Mouse (Mus musculus): ENCODE measurements around the gene Ankrd24.

The Ankrd24 gene

GRCm38 (mm10) chr10:81628390-81628789, at the start of gene Ankrd24:
Ankrd24 (plus strand) TSS chr10:81628540.
- no peak for DNase-seq

GRCm38 (mm10) chr10:81579967-81580366, 48.4 kb upstream of the Ankrd24 start:
- DNase-seq, result no peak

GRCm38 (mm10) chr10:81580441-81581070, 47.8 kb upstream of the Ankrd24 start:
- peak; percentile 31 for DNase-seq

- no peak for DNase-seq
These were observed 45.0 kb upstream of the Ankrd24 start for GRCm38 (mm10) chr10:81583347-81583746.

- no peak for DNase-seq
These were observed 39.6 kb upstream of the Ankrd24 start for GRCm38 (mm10) chr10:81588739-81589138.

- DNase-seq, result no peak
These were observed 36.5 kb upstream of the Ankrd24 start for GRCm38 (mm10) chr10:81591846-81592245.

GRCm38 (mm10) chr10:81592631-81593030, 35.7 kb upstream of the Ankrd24 start:
- no peak for DNase-seq

GRCm38 (mm10) chr10:81593223-81593622, 35.1 kb upstream of the Ankrd24 start:
- no peak for DNase-seq

- DNase-seq, result no peak
These were observed 34.4 kb upstream of the Ankrd24 start for GRCm38 (mm10) chr10:81593935-81594334.

GRCm38 (mm10) chr10:81595599-81595998, 32.7 kb upstream of the Ankrd24 start:
- DNase-seq, result no peak

GRCm38 (mm10) chr10:81596611-81597010, 31.7 kb upstream of the Ankrd24 start:
- no peak for DNase-seq

GRCm38 (mm10) chr10:81597137-81597950, 31.0 kb upstream of the Ankrd24 start:
- no peak for DNase-seq

GRCm38 (mm10) chr10:81598342-81598741, 30.0 kb upstream of the Ankrd24 start:
- DNase-seq, result no peak

- no peak for DNase-seq
These were observed 29.5 kb upstream of the Ankrd24 start for GRCm38 (mm10) chr10:81598871-81599270.

- DNase-seq, result no peak
These were observed 28.7 kb upstream of the Ankrd24 start for GRCm38 (mm10) chr10:81599630-81600029.

- no peak for DNase-seq
These were observed 28.2 kb upstream of the Ankrd24 start for GRCm38 (mm10) chr10:81600096-81600495.

- DNase-seq, result peak; percentile 95
These were observed 27.6 kb upstream of the Ankrd24 start, which contains the start of gene Tle6 for GRCm38 (mm10) chr10:81600738-81601203. Tle6 (minus strand) TSS chr10:81601073.

GRCm38 (mm10) chr10:81601396-81601905, 26.9 kb upstream of the Ankrd24 start:
- no peak for DNase-seq

GRCm38 (mm10) chr10:81602741-81603151, 25.6 kb upstream of the Ankrd24 start:
- DNase-seq, result no peak

- peak; percentile 45 for DNase-seq
These were observed 24.0 kb upstream of the Ankrd24 start for GRCm38 (mm10) chr10:81604019-81604967.

- DNase-seq, result peak; percentile 79
These were observed 23.2 kb upstream of the Ankrd24 start for GRCm38 (mm10) chr10:81604968-81605665.

GRCm38 (mm10) chr10:81605666-81605973, 22.7 kb upstream of the Ankrd24 start:
- no peak for DNase-seq
